Mouse (Mus musculus) kidney, postnatal 0 days (tissue): ENCODE results near the gene Ppp1cb. TPM values are rescaled to one million over a fixed set of nuclear protein-coding genes. Genes with fewer than 3 reads are reported as not detected.

ENCODE experiments used
- ATAC-seq: fragments of 200-750 bp; cut with Nextera tagmentation; replicated peaks from 2 replicates; pipeline ENCODE4 v1.8.0; 2017; ENCODE audit warnings: low read depth, moderate number of reproducible peaks, moderate TSS enrichment, moderate library complexity; ENCODE audit not compliant: low FRiP score
- DNase-seq: peaks from one replicate; pipeline ENCODE4 v3.0.0-alpha.2; 2016; ENCODE audit warnings: low spot score
- H3K27ac ChIP-seq: fragments of 300-500 bp; sonication (generic); 2 replicates; pipeline ENCODE4 v1.5.1; 2014; ENCODE audit warnings: mild to moderate bottlenecking
- H3K27me3 ChIP-seq: fragments of 300-500 bp; sonication (generic); 2 replicates; pipeline ENCODE4 v1.6.1; 2014; ENCODE audit warnings: low read length, mixed read lengths; ENCODE audit not compliant: insufficient read depth
- H3K36me3 ChIP-seq: fragments of 300-500 bp; sonication (generic); 2 replicates; pipeline ENCODE4 v1.6.1; 2014; ENCODE audit warnings: low read length, mixed read lengths; ENCODE audit not compliant: insufficient read depth
- H3K4me1 ChIP-seq: fragments of 300-500 bp; sonication (generic); replicated peaks from 2 replicates; pipeline ENCODE4 v1.6.1; 2014; ENCODE audit warnings: antibody characterized with exemption, low read length, mixed read lengths; ENCODE audit not compliant: insufficient read depth
- H3K4me2 ChIP-seq: fragments of 300-500 bp; sonication (generic); 2 replicates; pipeline ENCODE4 v1.6.1; 2014; ENCODE audit warnings: mild to moderate bottlenecking, low read length, moderate library complexity, mixed read lengths
- H3K4me3 ChIP-seq: fragments of 300-500 bp; sonication (generic); replicated peaks from 2 replicates; pipeline ENCODE4 v1.5.1; 2014; ENCODE audit warnings: low read depth, low read length
- H3K9ac ChIP-seq: fragments of 300-500 bp; sonication (generic); 2 replicates; pipeline ENCODE4 v1.6.1; 2014; ENCODE audit warnings: low read depth, low read length
- H3K9me3 ChIP-seq: fragments of 300-500 bp; sonication (generic); replicated peaks from 2 replicates; pipeline ENCODE4 v1.6.1; 2016; ENCODE audit warnings: low read length, inconsistent platforms, mixed read lengths
- CTCF ChIP-seq: IDR thresholded peaks from 2 replicates; pipeline ENCODE4 v1.5.1; 2016; ENCODE audit warnings: antibody characterized with exemption, low read depth, mild to moderate bottlenecking, moderate library complexity
- WGBS: fragments of 180-500 bp; shearing (Covaris S2); extraction: QIAGEN DNeasy Blood & Tissue Kit; methylation state at CpG from one replicate; pipeline ENCODE4 v1.1.7; 2014; 5-methylcytosine and 5-hydroxymethylcytosine counted together
- polyA plus RNA-seq: library from polyadenylated mRNA; unstranded; fragments of >200 nt; fragmentation: Nextera tagmentation; extraction: Ambion mirVana; gene quantifications from 2 replicates; pipeline ENCODE4 v1.2.1, GENCODE M21; 2015

Ppp1cb gene
- polyA plus RNA-seq, 1 experiment from 2014 or later: 226 TPM

DNA sequence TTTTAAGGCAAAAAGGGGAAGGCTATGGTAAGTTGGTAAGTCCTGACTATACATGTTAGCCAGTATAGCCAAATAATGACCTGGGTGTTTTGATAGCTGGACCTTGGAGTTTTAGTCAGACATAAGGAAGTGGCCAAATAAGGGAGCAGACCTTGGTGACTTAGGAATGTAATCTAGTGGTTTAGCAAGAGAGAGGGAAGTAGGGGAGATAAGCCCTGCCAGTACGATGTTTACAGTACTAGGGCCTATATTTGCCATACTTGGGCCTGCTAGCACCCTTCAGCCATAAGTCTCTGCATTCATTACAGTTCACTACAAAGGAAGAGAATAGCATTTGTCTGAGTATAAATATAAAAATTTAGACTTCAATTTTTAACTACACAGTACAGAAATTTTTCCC lies 106.1 kb downstream of the Ppp1cb start:
- H3K27me3 ChIP-seq: no peaks in the 10 kb centered on the region
- ATAC-seq (no peak), DNase-seq (no peak)
- H3K27ac ChIP-seq: no peak overlapping the region
- no peak overlapping the region for H3K9ac ChIP-seq
- no peak overlapping the region for H3K4me3 ChIP-seq
- H3K4me1 ChIP-seq: no peaks in the 10 kb centered on the region
- H3K9me3 ChIP-seq: no peaks in the 10 kb centered on the region
- H3K36me3 ChIP-seq: no peaks in the 10 kb centered on the region
- no peak overlapping the region for H3K4me2 ChIP-seq
- no peak for TF ChIP-seq CTCF
- 59% methylated on average over 1 of the region's 1 CpGs for WGBS

Other genes starting within 250 kb of the Ppp1cb start
- gene Plb1, start 226.1 kb upstream of the Ppp1cb start, polyA plus RNA-seq: 0.33 and 0.36 TPM in 2 replicates
- 25.8 and 28.0 TPM in 2 replicates for gene Yes1, start 152.3 kb downstream of the Ppp1cb start, polyA plus RNA-seq